Mouse (Mus musculus) CH12.LX (cell line): ENCODE results near the gene Urm1. TPM values are rescaled to one million over a fixed set of nuclear protein-coding genes. Genes with fewer than 3 reads are reported as not detected.

Experiments
- DNase-seq: peaks from one replicate; pipeline ENCODE4 v3.0.0-alpha.2; 2013; ENCODE audit errors: extremely low read depth
- H3K27ac ChIP-seq: 2 replicates; pipeline ENCODE4 v1.5.1; 2012; ENCODE audit warnings: low read depth, mild to moderate bottlenecking, control low read depth, moderate library complexity; ENCODE audit not compliant: insufficient read depth
- H3K27me3 ChIP-seq: replicated peaks from 2 replicates; pipeline ENCODE3; 2012; ENCODE audit warnings: inconsistent platforms
- H3K36me3 ChIP-seq, 2 experiments: replicated peaks in 1 of 2; 2 replicates each; pipeline versions ENCODE3 to v1.6.1; 2012; ENCODE audit warnings: inconsistent platforms in 1 of 2, low read length in 1 of 2, mild to moderate bottlenecking in 1 of 2, mixed read lengths in 1 of 2, moderate library complexity in 1 of 2; ENCODE audit not compliant: control insufficient read depth in 1 of 2, insufficient read depth in 1 of 2
- H3K4me1 ChIP-seq, 2 experiments: 2 replicates each; pipeline ENCODE4 v1.6.1; 2012; ENCODE audit warnings: inconsistent platforms in 1 of 2, moderate library complexity in 1 of 2; ENCODE audit not compliant: insufficient read depth in 2 of 2, control insufficient read depth in 1 of 2
- H3K4me2 ChIP-seq: 2 replicates; pipeline ENCODE4 v1.6.1; 2012; ENCODE audit warnings: low read depth, mild to moderate bottlenecking, control low read depth; ENCODE audit not compliant: poor library complexity, insufficient read depth, severe bottlenecking
- H3K4me3 ChIP-seq, 3 experiments: fragments of 150-350 bp in 1 of 3; sonication (generic) in 1 of 3; replicated peaks in 1 of 3; 2 replicates each; pipeline versions ENCODE3 to v1.5.1; 2011 to 2012; ENCODE audit warnings: low read depth in 2 of 3, low read length in 2 of 3, mild to moderate bottlenecking in 2 of 3, moderate library complexity in 2 of 3, control low read depth in 1 of 3, improper control_type of control experiment in 1 of 3, inconsistent platforms in 1 of 3, mixed read lengths in 1 of 3; ENCODE audit not compliant: poor library complexity in 1 of 3
- H3K79me2 ChIP-seq: replicated peaks from 2 replicates; pipeline ENCODE4 v1.6.1; 2012; ENCODE audit warnings: mild to moderate bottlenecking, moderate library complexity; ENCODE audit not compliant: control insufficient read depth, poor library complexity, insufficient read depth, severe bottlenecking; ENCODE audit errors: extremely low read depth
- H3K9ac ChIP-seq: 2 replicates; pipeline ENCODE4 v1.6.1; 2012; ENCODE audit warnings: low read depth, mild to moderate bottlenecking, control low read depth, moderate library complexity; ENCODE audit not compliant: insufficient read depth
- H3K9me3 ChIP-seq: replicated peaks from 2 replicates; pipeline ENCODE3; 2012; ENCODE audit warnings: low read length, inconsistent platforms, mixed read lengths
- BHLHE40 ChIP-seq: IDR thresholded peaks from 2 replicates; pipeline ENCODE4 v1.6.1; 2011; ENCODE audit warnings: mild to moderate bottlenecking, low read depth, low read length, improper control_type of control experiment
- CHD2 ChIP-seq: IDR thresholded peaks from 2 replicates; pipeline ENCODE4 v1.6.1; 2011; ENCODE audit warnings: low read length, improper control_type of control experiment
- ELF1 ChIP-seq: IDR thresholded peaks from 2 replicates; pipeline ENCODE4 v1.6.1; 2014; ENCODE audit warnings: low read depth, mild to moderate bottlenecking, inconsistent platforms, low read length, improper control_type of control experiment
- EP300 ChIP-seq: IDR thresholded peaks from 2 replicates; pipeline ENCODE4 v1.6.1; 2011; ENCODE audit warnings: low read length, improper control_type of control experiment
- GABPA ChIP-seq: IDR thresholded peaks from 2 replicates; pipeline ENCODE4 v1.6.1; 2012; ENCODE audit warnings: low read depth, low read length, improper control_type of control experiment, inconsistent platforms; ENCODE audit not compliant: insufficient replicate concordance
- IRF4 ChIP-seq: IDR thresholded peaks from 2 replicates; pipeline ENCODE4 v1.6.1; 2014; ENCODE audit warnings: low read depth, mild to moderate bottlenecking, inconsistent platforms, low read length, improper control_type of control experiment
- JUND ChIP-seq: conservative IDR thresholded peaks from 2 replicates; pipeline ENCODE4 v1.6.1; 2011; ENCODE audit warnings: low read depth, low read length, improper control_type of control experiment
- MAFK ChIP-seq: IDR thresholded peaks from 2 replicates; pipeline ENCODE4 v1.6.1; 2011; ENCODE audit warnings: low read length, improper control_type of control experiment; ENCODE audit not compliant: insufficient replicate concordance
- MAZ ChIP-seq: IDR thresholded peaks from 2 replicates; pipeline ENCODE4 v1.6.1; 2012; ENCODE audit warnings: low read depth, mild to moderate bottlenecking, inconsistent platforms, low read length, improper control_type of control experiment, moderate library complexity
- MEF2A ChIP-seq: IDR thresholded peaks from 2 replicates; pipeline ENCODE4 v1.6.1; 2014; ENCODE audit warnings: low read depth, mild to moderate bottlenecking, inconsistent platforms, low read length, improper control_type of control experiment, borderline replicate concordance
- MXI1 ChIP-seq: IDR thresholded peaks from 2 replicates; pipeline ENCODE4 v1.6.1; 2011; ENCODE audit warnings: mild to moderate bottlenecking, low read depth, low read length, improper control_type of control experiment
- MYC ChIP-seq: IDR thresholded peaks from 2 replicates; pipeline ENCODE4 v1.6.1; 2011; ENCODE audit warnings: low read depth, mild to moderate bottlenecking, improper control_type of control experiment, low read length
- PAX5 ChIP-seq: IDR thresholded peaks from 2 replicates; pipeline ENCODE4 v1.6.1; 2012; ENCODE audit warnings: low read length, inconsistent platforms, mixed read lengths
- POLR2AphosphoS2 ChIP-seq: IDR thresholded peaks from 2 replicates; pipeline ENCODE4 v1.6.1; 2011; ENCODE audit warnings: low read depth, low read length, improper control_type of control experiment
- RAD21 ChIP-seq: IDR thresholded peaks from 2 replicates; pipeline ENCODE4 v1.6.1; 2011; ENCODE audit warnings: low read depth, mild to moderate bottlenecking, low read length, improper control_type of control experiment, moderate library complexity
- RCOR1 ChIP-seq: conservative IDR thresholded peaks from 2 replicates; pipeline ENCODE4 v1.6.1; 2012; ENCODE audit warnings: low read depth, mild to moderate bottlenecking, inconsistent platforms, low read length, improper control_type of control experiment
- TBP ChIP-seq: conservative IDR thresholded peaks from 2 replicates; pipeline ENCODE4 v1.6.1; 2011; ENCODE audit warnings: low read depth, low read length, improper control_type of control experiment
- TCF12 ChIP-seq: IDR thresholded peaks from 2 replicates; pipeline ENCODE4 v1.6.1; 2014; ENCODE audit warnings: low read depth, mild to moderate bottlenecking, inconsistent platforms, low read length, improper control_type of control experiment
- UBTF ChIP-seq: IDR thresholded peaks from 2 replicates; pipeline ENCODE4 v1.6.1; 2012; ENCODE audit warnings: low read depth, mild to moderate bottlenecking, inconsistent platforms, low read length, improper control_type of control experiment, moderate library complexity
- USF1 ChIP-seq: IDR thresholded peaks from 2 replicates; pipeline ENCODE4 v1.6.1; 2014; ENCODE audit warnings: low read depth, mild to moderate bottlenecking, inconsistent platforms, low read length, improper control_type of control experiment
- USF2 ChIP-seq: conservative IDR thresholded peaks from 2 replicates; pipeline ENCODE4 v1.6.1; 2011; ENCODE audit warnings: low read depth, low read length, improper control_type of control experiment
- ZNF384 ChIP-seq: IDR thresholded peaks from 2 replicates; pipeline ENCODE4 v1.6.1; 2012; ENCODE audit warnings: low read depth, low read length, improper control_type of control experiment, inconsistent platforms
- dilution Hi-C: fragments of 300-500 bp; cut with MboI; formaldehyde crosslinking; loops from 2 replicates; pipeline ENCODE4 v1.14.3; 2020; ENCODE audit warnings: low sequenced_read_pairs; ENCODE audit not compliant: extremely low pct_unique_long_range_greater_than_20kb, extremely low pct_ligation_motif_present
- in situ Hi-C: fragments of 300-500 bp; cut with MboI; formaldehyde crosslinking; loops from 3 replicates; pipeline ENCODE4 v1.14.3; 2019; ENCODE audit warnings: low sequenced_read_pairs, low pct_ligation_motif_present, low pct_unique_long_range_greater_than_20kb, mixed read lengths
- polyA plus RNA-seq: library from polyadenylated mRNA; unstranded; fragments of >175 nt; gene quantifications from 2 replicates; pipeline ENCODE4 v1.2.1, GENCODE M21; 2012; ENCODE audit warnings: low read depth; ENCODE audit not compliant: insufficient read length
- total RNA-seq, 2 experiments: library from RNA; depleted of rRNA; stranded (reverse); fragments of 300-350 nt in 1 of 2; fragments of >200 nt in 1 of 2; gene quantifications; 2 replicates each; pipeline ENCODE4 v1.2.3; 2012 to 2014

Urm1 gene
- total and polyA plus RNA-seq, 3 experiments: 25.6 to 31.9 (median 29.2) TPM

GRCm38 (mm10) chr2:29846061-29846853 is 26.4 kb downstream of the Urm1 start:
- no peak for TF ChIP-seq RCOR1
- in situ Hi-C loops (no loop called here), dilution Hi-C loops (no loop called here)
- Histone ChIP-seq H3K4me3 (no peak overlapping the region), H3K27me3 (no peaks in the 10 kb centered on the region), H3K79me2 (no peaks in the 10 kb centered on the region), H3K27ac (no peak overlapping the region), H3K4me1 (0 out of 4 replicates have a peak, but pooled peaks cover 3% of the 10 kb centered on the region in 2 experiments), H3K36me3 (peaks cover 43 to 74% of the 10 kb centered on the region in 2 experiments), H3K9ac (no peak overlapping the region), H3K4me2 (no peak overlapping the region), H3K9me3 (no peaks in the 10 kb centered on the region)
- DNase-seq: no peak

GRCm38 (mm10) chr2:29846911-29847310 is 27.0 kb downstream of the Urm1 start:
- H3K4me2 ChIP-seq: no peak overlapping the region
- H3K4me3 ChIP-seq: no peak overlapping the region
- H3K4me1 ChIP-seq: peaks cover 3% of the 10 kb centered on the region in 2 experiments; a peak in 1 of 4 replicates
- H3K36me3 ChIP-seq: peaks cover 38 to 67% of the 10 kb centered on the region in 2 experiments
- in situ Hi-C loops (no loop called here), dilution Hi-C loops (no loop called here)
- H3K27me3 ChIP-seq: no peaks in the 10 kb centered on the region
- H3K79me2 ChIP-seq: no peaks in the 10 kb centered on the region
- H3K27ac ChIP-seq: no peak overlapping the region
- no peaks in the 10 kb centered on the region for H3K9me3 ChIP-seq
- H3K9ac ChIP-seq: no peak overlapping the region
- no peak for DNase-seq
- TF ChIP-seq UBTF (no peak), TCF12 (no peak), GABPA (no peak), POLR2AphosphoS2 (no peak), CHD2 (no peak), MYC (no peak), EP300 (no peak), MEF2A (no peak)
- TF ChIP-seq, all 38 proteins: peak for 0

- Histone ChIP-seq H3K79me2 (no peaks in the 10 kb centered on the region), H3K4me1 (peaks cover 3% of the 10 kb centered on the region in 2 experiments; a peak in 1 of 4 replicates), H3K4me3 (no peak overlapping the region), H3K4me2 (no peak overlapping the region), H3K27ac (no peak overlapping the region), H3K9ac (no peak overlapping the region), H3K27me3 (no peaks in the 10 kb centered on the region), H3K36me3 (peaks cover 19 to 46% of the 10 kb centered on the region in 2 experiments), H3K9me3 (no peaks in the 10 kb centered on the region)
- DNase-seq: no peak
- TF ChIP-seq RAD21 (no peak), ZNF384 (no peak), UBTF (no peak), MAZ (no peak), PAX5 (no peak), EP300 (no peak), ELF1 (no peak), USF1 (no peak), JUND (no peak), POLR2AphosphoS2 (no peak), IRF4 (no peak), MAFK (no peak), MXI1 (no peak), TBP (no peak), BHLHE40 (no peak), USF2 (no peak)
- dilution Hi-C loops (no loop called here), in situ Hi-C loops (no loop called here)
Measured at GRCm38 (mm10) chr2:29849041-29849440, 29.2 kb downstream of the Urm1 start.
